Mouse (Mus musculus): ENCODE data around the gene Pigo.
"Not testable (repeated sequence)": the region's sequence is repeated elsewhere in the genome, so short reads cannot be mapped to it uniquely, and the experiment has no call there.

Gene Pigo

DNA sequence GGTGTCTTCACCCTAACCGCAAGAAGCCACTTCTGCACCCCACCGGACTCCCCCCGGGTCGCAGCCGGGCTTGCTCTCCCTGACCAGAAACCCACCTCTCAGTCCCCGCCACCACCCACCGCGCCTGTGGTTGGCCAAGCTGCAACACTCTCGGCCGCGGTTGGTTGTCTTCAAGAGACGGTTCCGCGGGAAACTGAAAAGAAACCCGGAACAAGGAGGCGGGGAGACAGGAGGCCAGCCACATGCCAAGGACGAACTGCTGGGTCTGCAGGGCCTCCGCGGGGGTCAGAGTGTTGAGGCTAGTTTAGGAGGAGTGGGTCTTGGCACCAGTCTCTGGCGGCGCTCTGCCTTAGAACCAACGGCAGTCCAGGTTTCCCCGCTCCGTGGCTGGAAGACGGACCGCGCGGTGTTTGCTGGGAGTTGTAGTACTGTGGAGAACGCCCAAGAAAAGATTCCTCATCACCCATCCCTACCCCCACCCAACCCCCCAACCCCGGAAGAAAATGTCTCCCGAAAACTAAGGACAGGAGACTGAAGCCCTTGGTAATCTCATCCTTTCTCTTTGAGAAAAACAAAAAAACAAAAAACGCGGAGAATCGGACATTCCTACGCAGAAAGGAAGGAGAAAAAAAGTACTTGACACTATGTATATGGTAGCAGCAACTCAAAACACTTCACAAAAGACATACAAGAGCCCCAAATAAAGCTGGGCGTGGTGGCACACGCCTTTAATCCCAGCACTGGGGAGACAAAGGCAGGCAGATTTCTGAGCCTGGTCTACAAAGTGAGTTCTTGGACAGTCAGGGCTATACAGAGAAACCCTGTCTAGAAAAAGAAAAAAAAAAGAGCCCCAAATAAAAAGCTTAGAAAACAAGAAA lies 15.2 kb downstream of the Pigo start, which contains the start of gene Fancg:
Gene Fancg, minus strand, starts transcription at position 346 of the 878 bp plus-strand sequence.
- in situ Hi-C loops (cut with MboI, MseI) = loop anchor here (25.0 kb wide), 1 partner anchor 1723 kb away; the partner anchor contains the start of gene Ubap2

DNA sequence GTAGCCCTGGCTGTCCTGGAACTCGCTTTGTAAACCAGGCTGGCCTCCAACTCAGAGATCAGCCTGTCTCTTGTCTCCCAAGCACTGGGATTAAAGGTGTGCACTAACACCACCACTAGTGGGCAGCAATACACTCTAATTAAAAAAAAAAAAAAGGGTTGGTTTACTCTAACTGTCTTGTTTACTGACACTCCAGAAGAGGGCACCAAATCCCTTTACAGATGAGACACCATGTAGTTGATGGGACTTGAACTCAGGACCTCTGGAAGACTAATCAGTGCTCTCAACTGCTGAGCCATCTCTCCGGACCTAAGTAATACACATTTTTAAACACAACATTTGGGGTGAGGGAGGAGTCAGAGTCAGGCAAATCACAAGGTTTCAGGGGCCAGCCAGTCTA lies 19.9 kb downstream of the Pigo start:
- in situ Hi-C loops (cut with MboI, MseI) = loop anchor here (25.0 kb wide), 1 partner anchor 1718 kb away; the partner anchor contains the start of gene Ubap2

DNA sequence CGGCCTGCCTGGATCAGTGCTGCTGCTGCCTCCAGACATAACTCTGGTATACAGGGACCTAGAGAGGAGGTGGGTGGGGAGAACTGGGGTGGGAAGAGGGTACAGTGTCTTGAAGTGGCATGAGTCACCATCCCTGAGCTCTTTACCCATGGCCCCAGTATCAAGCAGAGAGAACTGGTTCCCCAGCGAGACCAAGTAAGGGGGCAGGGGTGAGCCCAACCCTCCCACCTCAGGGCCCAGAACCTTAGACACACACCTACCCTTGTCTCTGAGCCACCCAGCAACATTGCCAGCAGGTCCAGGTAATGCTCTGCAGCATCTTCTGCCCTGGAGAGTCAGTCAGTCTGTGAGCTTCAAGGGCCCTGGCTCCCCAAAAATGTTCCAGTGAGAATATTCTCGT lies 20.7 kb downstream of the Pigo start:
- in situ Hi-C loops (cut with MboI, MseI) = loop anchor here (25.0 kb wide), 1 partner anchor 1718 kb away; the partner anchor contains the start of gene Ubap2

DNA sequence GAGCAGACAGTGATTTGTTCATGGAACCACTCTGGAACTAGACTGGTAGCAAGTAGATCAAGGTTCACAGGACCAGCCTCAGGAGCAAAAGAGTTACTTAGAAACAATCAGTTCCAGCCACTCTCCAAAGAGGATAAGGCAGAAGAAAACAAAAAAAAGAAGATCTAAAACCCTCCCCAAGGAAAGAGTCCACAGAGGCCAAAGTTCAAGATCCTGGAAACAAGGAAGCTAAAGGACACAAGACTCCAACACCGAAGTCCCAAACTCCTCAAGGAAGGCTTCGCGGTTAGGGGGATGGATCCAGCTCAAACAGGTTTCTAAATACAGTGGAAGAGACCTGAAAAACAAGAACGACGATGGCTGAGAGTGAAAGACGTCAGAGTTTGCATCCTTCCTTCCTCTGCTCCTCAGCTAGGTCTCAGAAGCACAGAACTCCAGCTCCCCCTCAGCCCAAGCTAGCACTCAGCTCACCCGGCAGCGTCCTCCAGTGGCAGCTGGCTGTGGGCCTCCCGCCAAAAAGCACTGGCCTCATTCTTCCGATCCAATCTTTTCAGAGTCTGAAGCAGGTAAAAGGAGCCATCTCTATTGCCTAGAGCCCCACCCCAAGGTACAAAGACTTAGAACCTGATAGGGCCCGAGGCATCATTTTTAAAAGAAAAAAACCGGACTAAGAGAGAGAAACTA lies 22.7 kb downstream of the Pigo start:
- in situ Hi-C loops (cut with MboI, MseI) = loop anchor here (25.0 kb wide), 1 partner anchor 1716 kb away; the partner anchor contains the start of gene Ubap2

DNA sequence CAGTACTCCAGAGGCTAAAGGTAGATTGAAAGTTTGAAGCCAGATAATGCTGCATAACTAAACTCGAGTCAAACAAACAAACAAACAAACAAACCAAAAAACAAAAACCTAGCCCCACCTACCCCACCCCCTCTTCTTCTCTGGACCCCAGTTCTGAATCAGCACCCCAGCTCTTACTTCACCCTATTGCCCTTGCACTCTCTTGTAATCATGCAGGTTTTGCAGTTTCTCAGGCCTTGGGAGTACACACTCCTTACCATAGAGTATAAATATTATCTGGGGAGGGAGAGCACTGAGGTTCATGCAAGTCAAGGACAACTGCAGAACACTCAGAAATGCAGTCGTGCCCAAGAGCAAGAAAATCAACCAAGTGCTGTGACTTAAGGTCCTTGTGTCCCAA lies 24.3 kb downstream of the Pigo start:
- in situ Hi-C loops (cut with MboI, MseI) = loop anchor here (25.0 kb wide), 1 partner anchor 1714 kb away; the partner anchor contains the start of gene Ubap2

DNA sequence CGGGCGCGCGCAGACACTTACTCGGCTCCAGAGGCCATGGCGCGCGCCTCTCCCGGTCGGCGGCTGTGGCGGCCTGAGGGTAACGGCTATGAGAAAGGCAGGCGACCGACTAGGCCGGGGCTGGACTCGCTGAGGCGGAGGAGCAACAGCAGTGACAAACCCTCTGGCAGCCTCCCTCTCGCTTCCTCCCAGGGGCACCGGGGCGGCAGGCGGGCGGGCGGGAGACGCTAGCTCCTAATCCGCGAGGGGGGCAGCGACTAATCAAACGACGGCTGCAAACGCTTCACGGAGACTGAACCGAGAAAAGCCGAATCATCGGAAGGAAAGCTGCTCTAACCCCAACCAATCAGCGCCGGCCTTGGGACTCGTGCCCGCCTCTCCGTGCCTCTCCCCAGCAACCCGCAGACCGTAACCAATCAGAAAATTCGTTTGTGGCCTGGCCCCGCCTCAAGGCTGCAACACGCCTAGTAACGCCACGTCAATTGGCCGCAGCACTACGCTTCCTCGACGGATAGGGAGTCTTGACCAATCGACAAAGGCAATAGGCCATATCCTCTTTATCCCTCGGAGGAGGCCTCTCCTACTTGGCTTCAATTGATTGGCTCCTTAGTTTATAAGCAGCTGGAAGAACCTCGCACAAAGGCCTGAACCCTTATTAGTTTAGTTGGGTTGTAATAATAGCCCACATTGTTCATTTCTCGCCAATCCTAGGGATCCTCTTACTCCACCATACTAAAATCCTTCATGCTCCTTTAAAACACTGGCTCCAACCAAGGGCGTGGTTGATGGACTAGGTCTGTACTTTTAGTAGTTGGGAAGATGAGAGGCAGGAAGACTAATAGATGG lies 25.3 kb downstream of the Pigo start, which contains the start of gene Vcp:
Gene Vcp, minus strand, starts transcription at position 367 of the 846 bp plus-strand sequence.
- in situ Hi-C loops (cut with MboI, MseI) = loop anchor here (25.0 kb wide), 1 partner anchor 1713 kb away; the partner anchor contains the start of gene Ubap2

DNA sequence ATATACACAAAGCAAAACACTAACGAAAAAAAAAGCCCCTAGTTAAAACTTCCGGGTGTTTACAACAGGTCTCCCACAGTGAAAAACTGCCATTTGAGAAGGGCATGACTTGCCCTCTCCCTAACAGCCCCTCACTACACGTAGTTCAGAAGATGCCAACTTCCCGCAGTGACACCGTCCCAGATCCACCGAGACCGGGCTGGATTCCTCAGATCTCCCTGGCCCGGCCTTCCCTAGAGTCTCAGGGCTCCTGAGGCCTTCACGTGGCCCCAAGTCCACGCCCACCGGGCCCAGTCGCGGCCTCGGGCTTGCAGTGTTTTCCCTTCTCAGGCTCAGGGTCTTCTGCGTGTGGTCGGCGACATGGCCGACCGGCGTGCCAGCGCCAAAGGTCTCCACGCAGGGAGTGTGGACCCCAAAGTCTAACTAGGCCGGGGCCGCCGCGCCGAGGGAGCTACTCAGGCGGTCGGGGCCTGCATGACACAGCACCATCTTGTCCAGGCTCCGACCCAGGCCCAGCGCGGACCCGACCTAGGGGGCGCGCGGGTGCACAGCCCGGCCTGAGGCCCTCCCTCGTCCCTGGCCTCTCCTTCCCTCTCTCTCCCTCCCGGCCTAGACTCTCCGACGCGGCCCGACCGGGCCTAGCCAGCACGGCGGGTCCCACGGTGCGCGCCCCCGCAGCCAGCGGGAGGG lies 26.0 kb downstream of the Pigo start:
- in situ Hi-C loops (cut with MboI, MseI) = loop anchor here (25.0 kb wide), 1 partner anchor 1712 kb away; the partner anchor contains the start of gene Ubap2

DNA sequence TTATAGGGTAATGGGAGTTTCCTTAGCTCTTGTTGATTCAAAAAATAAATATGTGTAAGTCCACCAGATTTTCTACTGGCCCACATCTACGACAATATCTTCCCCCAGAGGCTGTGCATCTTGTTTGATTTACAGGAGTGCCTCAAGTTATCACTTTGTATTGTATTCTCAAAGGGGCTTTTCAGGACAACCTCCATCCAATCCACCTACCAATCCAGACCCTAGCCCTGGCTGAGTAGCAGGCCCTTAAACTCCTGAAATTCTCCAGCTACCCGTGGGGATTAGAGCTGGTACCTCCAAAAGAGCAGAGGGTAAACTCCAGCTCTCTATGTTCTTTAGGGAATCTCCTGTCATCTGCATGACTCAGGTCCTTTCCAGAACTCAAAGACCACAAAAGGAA lies 27.6 kb downstream of the Pigo start:
- in situ Hi-C loops (cut with MboI, MseI) = no loop called here

DNA sequence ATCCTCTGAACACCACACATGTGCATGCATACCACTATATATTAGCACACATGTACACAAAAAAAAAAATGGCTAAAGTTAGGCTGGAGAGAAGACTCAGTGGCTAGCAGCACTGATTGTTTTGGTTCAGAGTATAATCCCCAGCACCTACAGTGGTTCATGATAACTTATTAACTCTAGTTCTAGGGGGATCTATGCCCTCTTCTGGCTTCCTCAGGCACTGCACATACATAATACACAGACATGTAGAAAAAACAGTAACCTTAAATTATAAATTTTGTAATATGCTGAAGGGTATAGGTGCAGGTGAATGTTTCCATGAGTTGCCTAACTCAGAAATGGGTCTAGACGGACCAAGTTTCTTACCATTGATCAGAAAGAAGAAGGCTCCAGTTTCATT lies 37.3 kb downstream of the Pigo start:
- in situ Hi-C loops (cut with MboI, MseI) = no loop called here

DNA sequence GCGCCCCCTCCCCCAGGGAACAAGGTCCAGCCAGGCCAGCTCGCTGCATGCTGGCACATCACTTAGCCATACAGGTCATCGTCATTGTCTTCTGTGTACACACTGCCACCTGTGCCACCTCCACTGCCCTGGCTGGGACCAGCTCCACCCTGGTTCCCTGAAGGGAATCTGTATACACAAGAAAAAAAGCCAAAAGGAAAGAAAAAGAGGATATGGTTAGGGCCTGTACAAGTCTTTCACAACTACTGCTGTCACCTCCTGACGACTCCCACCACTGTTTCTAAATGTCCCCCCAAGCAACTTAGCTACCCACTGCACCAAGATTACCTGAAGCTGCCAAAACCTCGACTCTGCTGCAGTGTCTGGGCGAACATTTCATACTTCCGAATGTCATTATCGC lies 45.2 kb downstream of the Pigo start:
- in situ Hi-C loops (cut with MboI, MseI) = not testable (repeated sequence)

DNA sequence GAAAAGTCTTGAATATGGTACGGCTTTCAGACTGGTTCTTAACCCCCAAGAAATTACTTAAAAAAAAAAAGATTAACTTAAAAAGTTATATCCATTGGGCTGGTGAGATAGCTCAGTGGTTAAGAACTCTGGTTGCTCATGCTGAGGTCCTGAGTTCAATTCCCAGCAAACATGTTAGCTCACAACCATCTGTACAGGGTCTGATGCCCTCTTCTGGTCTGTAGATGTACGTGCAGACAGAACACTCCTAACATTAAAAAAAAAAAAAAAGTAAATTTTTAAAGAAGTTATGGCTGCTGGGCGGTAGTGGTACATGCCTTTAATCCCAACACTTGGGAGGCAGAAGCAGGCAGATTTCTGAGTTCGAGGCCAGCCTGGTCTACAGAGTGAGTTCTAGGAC lies 47.6 kb downstream of the Pigo start:
- in situ Hi-C loops (cut with MboI, MseI) = no loop called here

DNA sequence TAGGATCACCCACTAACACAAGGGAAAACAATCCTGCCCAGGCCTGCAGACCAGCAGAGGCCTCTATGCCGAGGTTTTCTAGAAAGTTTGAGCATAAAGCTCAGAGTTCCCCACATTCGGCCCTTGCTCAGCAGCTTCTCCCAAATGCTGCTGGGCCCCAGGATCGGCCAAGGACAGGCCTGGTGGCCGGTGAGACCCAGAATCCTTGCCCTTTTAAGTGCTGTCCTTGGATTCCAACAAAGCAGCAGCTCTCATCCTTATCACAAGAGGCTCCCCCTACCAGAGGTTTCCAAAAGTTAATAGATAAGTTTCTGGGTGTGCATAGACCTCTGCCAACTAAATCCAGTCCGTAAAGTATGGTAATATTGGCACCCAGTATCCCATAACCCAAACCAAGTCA lies 51.8 kb downstream of the Pigo start:
- in situ Hi-C loops (cut with MboI, MseI) = no loop called here

DNA sequence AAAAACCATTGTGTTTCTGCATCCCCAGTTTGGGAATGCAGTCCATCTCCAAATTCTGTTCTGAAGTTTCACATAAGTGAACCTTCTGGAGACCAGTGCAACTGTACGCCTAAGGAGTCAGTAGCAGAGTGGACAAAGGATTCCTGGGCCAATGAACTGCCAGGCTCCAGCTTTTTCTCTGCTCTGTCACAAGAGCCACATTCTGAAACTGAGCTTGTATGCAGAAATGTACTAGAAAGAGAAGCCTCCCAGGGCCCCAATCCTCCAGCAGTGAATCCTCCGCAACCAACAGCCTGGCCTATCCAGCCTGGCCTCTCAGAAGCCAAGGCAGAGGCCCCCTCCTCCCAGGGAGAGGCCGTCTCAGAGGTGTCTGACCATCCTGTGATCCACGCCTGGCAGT lies 52.7 kb downstream of the Pigo start:
- in situ Hi-C loops (cut with MboI, MseI) = no loop called here

DNA sequence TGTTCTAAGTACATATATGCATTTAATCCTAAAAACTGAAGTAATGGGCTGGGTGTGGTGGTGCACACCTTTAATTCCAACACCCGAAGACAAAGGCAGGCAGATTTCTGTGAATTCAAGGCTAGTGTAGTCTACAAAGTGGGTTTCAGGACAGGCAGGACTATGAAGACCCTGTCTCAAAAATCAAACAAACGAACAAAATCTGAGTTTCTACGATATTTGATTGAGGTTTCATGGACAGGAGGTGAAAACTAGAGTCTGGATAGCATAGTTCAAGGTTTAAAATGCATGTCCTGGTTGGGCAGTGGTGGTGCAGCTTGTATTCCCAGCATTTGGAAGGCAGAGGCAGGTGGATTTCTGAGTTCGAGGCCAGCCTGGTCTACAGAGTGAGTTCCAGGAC lies 56.3 kb downstream of the Pigo start, which contains the start of gene 1700022I11Rik:
Gene 1700022I11Rik, plus strand, starts transcription at position 301 of the 400 bp plus-strand sequence.
- in situ Hi-C loops (cut with MboI, MseI) = no loop called here

All from regulatory T cell (primary cell).